Mouse (Mus musculus): ENCODE results near the gene AI413582. TPM values are rescaled to one million over a fixed set of nuclear protein-coding genes. Genes with fewer than 3 reads are reported as not detected.
A peak's percentile ranks its signal among the peaks of the same experiment; 100 is the strongest.

AI413582 gene
- polyA plus RNA-seq, 1 experiment: 98.9 TPM

- TF ChIP-seq CTCF (IDR thresholded peaks at IDR 0.05; ENCODE audit: borderline replicate concordance, insufficient read depth, low read depth, low read length): no peak
- TF ChIP-seq POLR2A (IDR thresholded peaks at IDR 0.05; ENCODE audit: borderline replicate concordance, insufficient read depth, low read length): no peak
These were observed 8.2 kb downstream of the AI413582 start for GRCm38 (mm10) chr17:27557181-27557926.

DNA sequence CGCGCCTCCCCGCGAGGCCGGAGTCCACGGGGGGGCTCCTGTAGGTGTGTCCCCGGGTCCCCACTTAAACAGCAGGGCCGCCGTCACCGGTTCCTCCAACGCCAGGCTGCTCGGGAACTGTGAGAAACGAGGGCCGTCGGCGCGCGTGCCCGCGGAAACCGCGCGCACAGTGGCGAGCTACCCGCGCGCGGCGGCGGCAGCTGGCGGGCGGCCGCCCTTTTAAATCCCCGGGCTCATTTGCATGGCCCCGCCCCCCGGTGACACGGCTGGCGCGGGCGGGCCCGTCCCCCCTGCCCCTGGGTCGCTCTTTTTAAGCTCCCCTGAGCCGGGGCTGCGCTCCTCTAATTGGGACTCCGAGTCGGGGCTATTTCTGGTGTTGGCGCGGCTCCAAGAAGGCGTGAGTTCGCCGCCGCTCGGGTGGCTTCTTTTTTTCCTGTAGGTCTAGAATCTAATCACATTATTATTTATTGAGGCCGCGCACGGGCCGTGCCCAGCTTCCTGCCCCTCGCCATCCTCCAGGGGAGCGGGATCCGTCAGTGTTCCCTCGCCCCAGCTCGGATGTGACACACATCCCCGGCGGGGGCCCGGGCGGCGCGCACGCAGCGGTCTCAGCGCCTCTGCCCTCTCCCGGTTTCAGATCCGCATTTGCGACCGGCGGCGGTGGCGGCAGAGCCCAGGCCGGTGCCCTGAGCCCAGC lies 9.1 kb downstream of the AI413582 start, which contains the start of gene Hmga1:
Hmga1 (plus strand) TSS at position 183 of the 697 bp plus-strand sequence.
- TF ChIP-seq CTCF (IDR thresholded peaks at IDR 0.05; ENCODE audit: borderline replicate concordance, insufficient read depth, low read depth, low read length): no peak
- peak; percentile 43 for TF ChIP-seq POLR2A (IDR thresholded peaks at IDR 0.05; ENCODE audit: borderline replicate concordance, insufficient read depth, low read length)
- Histone ChIP-seq H3K4me3 (replicated peaks; ENCODE audit: insufficient read depth, low read depth, low read length) (peak within 1 kb of the TSS; percentile 85), H3K27ac (ENCODE audit: insufficient read depth, low read length) (peak within 1 kb of the TSS; percentile 80), H3K27me3 (ENCODE audit: control insufficient read depth, insufficient read depth, low read length) (no peaks in the 10 kb centered on the region), H3K4me1 (ENCODE audit: control insufficient read depth, insufficient read depth, low read length) (peaks cover 19% of the 10 kb centered on the region)
- WGBS: under 1% methylated on average over 79 of the region's 79 CpGs
- peak; percentile 86 to 88 for DNase-seq

More at GRCm38 (mm10) chr17:27557181-27557926, 8.2 kb downstream of the AI413582 start:
- Histone ChIP-seq H3K27ac (ENCODE audit: insufficient read depth, low read length) (peak overlapping the region; percentile 80), H3K4me1 (ENCODE audit: control insufficient read depth, insufficient read depth, low read length) (peaks cover 22% of the 10 kb centered on the region), H3K4me3 (replicated peaks; ENCODE audit: insufficient read depth, low read depth, low read length) (peak overlapping the region; percentile 85), H3K27me3 (ENCODE audit: control insufficient read depth, insufficient read depth, low read length) (no peaks in the 10 kb centered on the region)
- WGBS: 3% methylated on average over 70 of the region's 75 CpGs
- DNase-seq: peak; percentile 48 to 64

DNA sequence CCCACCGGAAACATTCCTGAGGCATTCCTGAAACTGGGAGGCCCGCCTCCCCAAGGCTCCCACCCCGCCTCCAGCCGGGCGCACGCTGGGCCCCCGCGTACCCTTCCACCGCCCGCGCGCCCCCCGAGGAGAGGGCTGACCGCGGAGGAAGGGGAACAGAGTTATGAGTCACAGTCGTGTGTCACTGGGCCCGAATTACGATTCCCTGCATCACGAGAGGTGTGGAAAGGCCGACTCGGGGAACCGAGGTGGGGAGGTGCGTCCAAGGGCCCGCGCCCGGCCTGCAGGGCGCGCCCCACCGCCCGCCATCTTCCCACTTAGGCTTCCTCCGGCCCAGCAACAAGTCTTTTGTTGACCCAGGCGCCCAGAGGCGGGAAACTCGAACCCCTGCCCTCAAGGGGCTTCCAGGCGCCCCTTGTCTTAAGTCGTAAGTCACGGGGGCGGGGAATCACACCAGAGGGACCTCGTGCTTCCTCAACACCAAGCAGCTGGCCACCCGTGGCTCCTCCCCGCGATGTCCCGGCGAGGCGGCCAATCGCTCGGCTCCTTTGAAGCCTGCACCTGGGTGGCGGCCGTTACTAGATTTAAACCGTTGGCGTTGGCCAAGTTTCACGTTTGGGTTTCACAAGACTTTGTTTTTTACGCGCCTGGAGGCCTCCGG lies 9.9 kb downstream of the AI413582 start:
- no peak for TF ChIP-seq POLR2A (IDR thresholded peaks at IDR 0.05; ENCODE audit: borderline replicate concordance, insufficient read depth, low read length)
- no peak for TF ChIP-seq CTCF (IDR thresholded peaks at IDR 0.05; ENCODE audit: borderline replicate concordance, insufficient read depth, low read depth, low read length)
- H3K4me1 ChIP-seq (ENCODE audit: control insufficient read depth, insufficient read depth, low read length): peaks cover 19% of the 10 kb centered on the region
- WGBS: 3% methylated on average over 53 of the region's 55 CpGs

GRCm38 (mm10) chr17:27555075-27555511 lies 10.5 kb downstream of the AI413582 start:
- H3K27me3 ChIP-seq (ENCODE audit: control insufficient read depth, insufficient read depth, low read length): no peaks in the 10 kb centered on the region
- 21% methylated on average over 38 of the region's 39 CpGs for WGBS
- no peak overlapping the region for H3K27ac ChIP-seq (ENCODE audit: insufficient read depth, low read length)
- no peak overlapping the region for H3K4me3 ChIP-seq (replicated peaks; ENCODE audit: insufficient read depth, low read depth, low read length)
- peaks cover 18% of the 10 kb centered on the region for H3K4me1 ChIP-seq (ENCODE audit: control insufficient read depth, insufficient read depth, low read length)
- TF ChIP-seq POLR2A (IDR thresholded peaks at IDR 0.05; ENCODE audit: borderline replicate concordance, insufficient read depth, low read length): no peak
- no peak for TF ChIP-seq CTCF (IDR thresholded peaks at IDR 0.05; ENCODE audit: borderline replicate concordance, insufficient read depth, low read depth, low read length)
- no peak for DNase-seq

More for the DNA sequence above, 9.9 kb downstream of the AI413582 start:
- Histone ChIP-seq H3K27me3 (ENCODE audit: control insufficient read depth, insufficient read depth, low read length) (no peaks in the 10 kb centered on the region), H3K4me3 (replicated peaks; ENCODE audit: insufficient read depth, low read depth, low read length) (peak overlapping the region; percentile 85), H3K27ac (ENCODE audit: insufficient read depth, low read length) (peak overlapping the region; percentile 74; the same call in 1 of the 2 replicates)
- DNase-seq: peak; percentile 46 to 49

DNA sequence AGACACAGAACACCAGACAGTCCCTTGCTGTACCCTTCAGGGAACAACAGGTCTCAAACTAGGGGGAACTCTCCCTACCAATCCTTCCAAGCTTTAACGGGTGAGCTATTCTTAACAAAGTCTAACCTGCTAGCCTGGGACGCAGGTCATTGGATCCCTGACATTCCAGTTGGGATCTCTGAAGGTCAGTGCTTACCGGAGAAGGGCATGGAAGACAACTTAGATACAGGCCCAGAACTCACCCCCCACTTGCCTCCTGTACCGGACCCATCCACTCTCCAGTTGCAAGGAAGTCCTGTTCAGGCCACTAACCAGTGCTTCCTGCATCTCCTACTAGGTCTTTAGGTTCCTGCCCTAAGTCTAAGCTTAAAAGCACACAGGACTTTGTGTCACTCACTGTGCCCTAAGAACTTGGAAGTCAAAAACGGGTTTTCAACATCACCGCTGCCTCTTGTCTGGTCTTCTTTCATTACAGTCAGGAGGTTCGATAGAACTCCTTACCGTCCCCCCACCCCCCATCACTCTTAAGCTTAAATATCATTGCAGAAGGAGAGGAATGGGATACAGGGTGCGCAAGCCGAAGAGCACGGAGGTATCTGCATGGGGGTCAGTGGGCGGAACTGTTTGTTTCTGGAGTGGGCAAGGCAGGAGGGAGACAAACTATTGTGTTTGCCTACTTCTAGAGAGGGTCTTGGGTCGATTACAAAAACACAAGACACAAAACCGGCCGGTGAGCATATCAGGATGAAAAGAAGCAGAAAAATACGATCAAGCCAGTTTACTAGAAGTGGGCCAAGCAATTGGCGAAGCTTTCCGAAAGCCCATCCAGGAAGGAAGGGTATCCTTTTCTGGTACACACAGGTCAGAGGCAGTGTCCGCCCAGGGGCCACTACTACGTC lies 11.2 kb downstream of the AI413582 start:
- TF ChIP-seq CTCF (IDR thresholded peaks at IDR 0.05; ENCODE audit: borderline replicate concordance, insufficient read depth, low read depth, low read length): no peak
- TF ChIP-seq POLR2A (IDR thresholded peaks at IDR 0.05; ENCODE audit: borderline replicate concordance, insufficient read depth, low read length): no peak
- DNase-seq: no peak
- 91% methylated on average over 20 of the region's 20 CpGs for WGBS
- H3K27ac ChIP-seq (ENCODE audit: insufficient read depth, low read length): no peak overlapping the region
- H3K27me3 ChIP-seq (ENCODE audit: control insufficient read depth, insufficient read depth, low read length): no peaks in the 10 kb centered on the region
- peaks cover 18% of the 10 kb centered on the region for H3K4me1 ChIP-seq (ENCODE audit: control insufficient read depth, insufficient read depth, low read length)
- no peak overlapping the region for H3K4me3 ChIP-seq (replicated peaks; ENCODE audit: insufficient read depth, low read depth, low read length)

DNA sequence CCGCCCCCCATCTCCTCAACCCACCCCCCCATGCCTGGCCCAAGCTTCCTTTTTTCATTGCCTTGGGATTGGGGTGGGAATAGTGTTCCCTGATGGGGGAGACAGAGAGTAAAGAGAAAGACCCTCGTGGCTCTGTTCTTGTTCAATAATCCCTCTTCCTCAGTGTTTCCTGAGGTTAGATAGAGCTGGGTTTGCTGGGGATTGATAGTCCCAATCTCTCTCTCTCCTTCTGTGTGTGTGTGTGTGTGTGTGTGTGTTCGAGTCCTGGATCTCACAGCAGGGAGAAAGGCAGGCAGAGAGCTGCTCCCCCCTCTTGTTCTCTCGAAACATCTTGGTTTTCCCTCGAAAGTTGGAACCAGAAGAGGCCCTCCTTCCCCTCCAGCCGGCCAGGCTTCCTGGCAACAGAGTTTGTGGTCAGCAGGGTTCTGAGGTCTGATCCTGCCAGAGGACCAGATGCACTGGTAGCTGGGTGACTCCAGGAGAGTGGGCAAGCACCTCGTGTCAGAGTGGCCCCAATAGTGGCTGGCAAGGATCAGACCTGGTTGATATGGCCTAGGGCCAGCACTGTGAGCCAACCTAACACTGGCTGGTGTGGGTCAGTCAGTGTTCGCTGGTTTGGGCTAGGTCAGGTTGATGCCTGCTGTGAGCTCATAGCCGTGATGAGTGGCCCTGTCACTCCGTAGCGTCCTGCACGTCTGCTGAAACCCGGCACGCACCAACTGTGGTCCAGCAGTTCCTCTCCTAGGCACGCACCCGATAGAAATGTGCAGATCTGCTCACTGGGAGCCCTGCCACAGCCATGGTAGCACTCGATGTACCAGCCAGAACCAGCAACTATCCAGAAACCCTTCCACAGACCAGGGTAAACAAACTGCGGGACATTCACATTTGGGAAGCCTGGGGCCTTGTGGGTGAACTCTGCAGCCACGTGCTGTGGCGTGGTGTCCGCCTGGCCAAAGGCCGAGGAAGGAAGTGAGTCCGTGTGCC lies 13.0 kb downstream of the AI413582 start:
- peaks cover 17% of the 10 kb centered on the region for H3K4me1 ChIP-seq (ENCODE audit: control insufficient read depth, insufficient read depth, low read length)
- no peak overlapping the region for H3K4me3 ChIP-seq (replicated peaks; ENCODE audit: insufficient read depth, low read depth, low read length)
- DNase-seq: peak in 1 of 2 experiments; percentile 43
- no peaks in the 10 kb centered on the region for H3K27me3 ChIP-seq (ENCODE audit: control insufficient read depth, insufficient read depth, low read length)
- WGBS: 38% methylated on average over 23 of the region's 23 CpGs
- no peak for TF ChIP-seq POLR2A (IDR thresholded peaks at IDR 0.05; ENCODE audit: borderline replicate concordance, insufficient read depth, low read length)
- TF ChIP-seq CTCF (IDR thresholded peaks at IDR 0.05; ENCODE audit: borderline replicate concordance, insufficient read depth, low read depth, low read length): no peak
- H3K27ac ChIP-seq (ENCODE audit: insufficient read depth, low read length): no peak overlapping the region
